Mouse (Mus musculus) MEL (cell line): Measurements from ENCODE around the gene P4ha2. TPM values are rescaled to one million over a fixed set of nuclear protein-coding genes. Genes with fewer than 3 reads are reported as not detected.

Experiments used
- DNase-seq: peaks from one replicate; pipeline ENCODE4 v3.0.0; 2011; ENCODE audit warnings: low read depth, low spot score
- H3K27ac ChIP-seq: 2 replicates; pipeline ENCODE4 v1.5.1; 2012; ENCODE audit warnings: low read depth, mild to moderate bottlenecking, control low read depth, low read length, moderate library complexity; ENCODE audit not compliant: control insufficient read depth
- H3K27me3 ChIP-seq, 2 experiments: fragments of 150-350 bp in 1 of 2; sonication (generic) in 1 of 2; 2 replicates each; pipeline ENCODE4 v1.6.1; 2012; ENCODE audit warnings: low read length in 2 of 2, mild to moderate bottlenecking in 2 of 2, improper control_type of control experiment in 1 of 2, moderate library complexity in 1 of 2; ENCODE audit not compliant: insufficient read depth in 2 of 2, control insufficient read depth in 1 of 2
- H3K36me3 ChIP-seq, 2 experiments: 2 replicates each; pipeline ENCODE4 v1.6.1; 2012 to 2014; ENCODE audit warnings: low read length in 2 of 2, improper control_type of control experiment in 1 of 2, inconsistent platforms in 1 of 2, mild to moderate bottlenecking in 1 of 2; ENCODE audit not compliant: insufficient read depth in 2 of 2, control insufficient read depth in 1 of 2
- H3K4me1 ChIP-seq, 2 experiments: fragments of 150-350 bp in 1 of 2; sonication (generic) in 1 of 2; 2 replicates each; pipeline ENCODE4 v1.6.1; 2012; ENCODE audit warnings: low read length in 2 of 2, improper control_type of control experiment in 1 of 2, mild to moderate bottlenecking in 1 of 2; ENCODE audit not compliant: insufficient read depth in 2 of 2, control insufficient read depth in 1 of 2
- H3K4me3 ChIP-seq, 2 experiments: fragments of 150-350 bp in 1 of 2; sonication (generic) in 1 of 2; 2 replicates each; pipeline ENCODE4 v1.5.1; 2012; ENCODE audit warnings: low read depth in 2 of 2, low read length in 2 of 2, mild to moderate bottlenecking in 2 of 2, moderate library complexity in 2 of 2, control low read depth in 1 of 2, improper control_type of control experiment in 1 of 2; ENCODE audit not compliant: control insufficient read depth in 1 of 2, insufficient read depth in 1 of 2
- H3K79me2 ChIP-seq: 2 replicates; pipeline ENCODE4 v1.6.1; 2012; ENCODE audit warnings: mild to moderate bottlenecking, low read length, moderate library complexity; ENCODE audit not compliant: control insufficient read depth, poor library complexity, insufficient read depth
- H3K9ac ChIP-seq: 2 replicates; pipeline ENCODE4 v1.6.1; 2012; ENCODE audit warnings: low read depth, mild to moderate bottlenecking, control low read depth, low read length, moderate library complexity; ENCODE audit not compliant: control insufficient read depth, poor library complexity, severe bottlenecking
- H3K9me3 ChIP-seq: fragments of 150-350 bp; sonication (generic); replicated peaks from 2 replicates; pipeline ENCODE4 v1.6.1; 2012; ENCODE audit warnings: mild to moderate bottlenecking, low read length, improper control_type of control experiment, moderate library complexity; ENCODE audit not compliant: insufficient read depth
- CHD1 ChIP-seq: IDR thresholded peaks from 2 replicates; pipeline ENCODE4 v1.6.1; 2012; ENCODE audit warnings: low read depth, mild to moderate bottlenecking, inconsistent platforms, low read length, improper control_type of control experiment
- ELF1 ChIP-seq: IDR thresholded peaks from 2 replicates; pipeline ENCODE4 v1.6.1; 2014; ENCODE audit warnings: low read depth, mild to moderate bottlenecking, inconsistent platforms, low read length, improper control_type of control experiment, moderate library complexity
- GABPA ChIP-seq: IDR thresholded peaks from 2 replicates; pipeline ENCODE4 v1.6.1; 2012; ENCODE audit warnings: low read depth, mild to moderate bottlenecking, inconsistent platforms, low read length, improper control_type of control experiment, moderate library complexity
- HCFC1 ChIP-seq: IDR thresholded peaks from 2 replicates; pipeline ENCODE4 v1.6.1; 2012; ENCODE audit warnings: low read depth, mild to moderate bottlenecking, inconsistent platforms, low read length, improper control_type of control experiment, moderate library complexity
- KAT2A ChIP-seq: conservative IDR thresholded peaks from 2 replicates; pipeline ENCODE4 v1.6.1; 2012; ENCODE audit warnings: low read depth, low read length, improper control_type of control experiment, inconsistent platforms
- MAFK ChIP-seq: IDR thresholded peaks from 2 replicates; pipeline ENCODE4 v1.6.1; 2011; ENCODE audit warnings: low read depth, mild to moderate bottlenecking, low read length, improper control_type of control experiment, borderline replicate concordance
- MEF2A ChIP-seq: IDR thresholded peaks from 2 replicates; pipeline ENCODE4 v1.6.1; 2014; ENCODE audit warnings: low read depth, mild to moderate bottlenecking, inconsistent platforms, low read length, improper control_type of control experiment; ENCODE audit not compliant: poor library complexity, insufficient replicate concordance, severe bottlenecking; ENCODE audit errors: extremely low read depth
- MYC ChIP-seq: IDR thresholded peaks from 2 replicates; pipeline ENCODE4 v1.6.1; 2011; ENCODE audit warnings: low read depth, mild to moderate bottlenecking, low read length, improper control_type of control experiment, moderate library complexity
- NRF1 ChIP-seq: IDR thresholded peaks from 2 replicates; pipeline ENCODE4 v1.6.1; 2014; ENCODE audit warnings: low read depth, mild to moderate bottlenecking, inconsistent platforms, low read length, improper control_type of control experiment, moderate library complexity; ENCODE audit not compliant: poor library complexity, insufficient read depth, severe bottlenecking
- POLR2AphosphoS2 ChIP-seq: IDR thresholded peaks from 2 replicates; pipeline ENCODE4 v1.6.1; 2011; ENCODE audit warnings: low read length, improper control_type of control experiment
- SMC3 ChIP-seq: IDR thresholded peaks from 2 replicates; pipeline ENCODE4 v1.6.1; 2011; ENCODE audit warnings: low read depth, low read length, improper control_type of control experiment
- TBP ChIP-seq: IDR thresholded peaks from 2 replicates; pipeline ENCODE4 v1.8.0; 2011; ENCODE audit warnings: low read depth, low read length, improper control_type of control experiment
- ZC3H11A ChIP-seq: IDR thresholded peaks from 2 replicates; pipeline ENCODE4 v1.6.1; 2012; ENCODE audit warnings: low read depth, mild to moderate bottlenecking, inconsistent platforms, low read length, improper control_type of control experiment
- ZKSCAN1 ChIP-seq: IDR thresholded peaks from 2 replicates; pipeline ENCODE4 v1.6.1; 2012; ENCODE audit warnings: low read depth, mild to moderate bottlenecking, inconsistent platforms, low read length, improper control_type of control experiment, moderate library complexity
- polyA plus RNA-seq, 2 experiments: library from polyadenylated mRNA; stranded (reverse) in 1 of 2; unstranded in 1 of 2; fragments of >175 nt in 1 of 2; fragments of >200 nt in 1 of 2; gene quantifications; 2 replicates each; pipeline versions ENCODE4 v1.2.1 to v1.2.4; 2012; ENCODE audit warnings: low replicate concordance in 2 of 2, low read depth in 1 of 2; ENCODE audit not compliant: insufficient read length in 2 of 2, insufficient read depth in 1 of 2, missing spikeins in 1 of 2
- total RNA-seq: library from RNA; depleted of rRNA; stranded (reverse); fragments of 300-350 nt; gene quantifications from 2 replicates; pipeline ENCODE4 v1.2.3, GENCODE M21; 2012

P4ha2 gene
- total and polyA plus RNA-seq, 3 experiments, result 18.6 to 57.8 TPM; not detected in 1

DNA sequence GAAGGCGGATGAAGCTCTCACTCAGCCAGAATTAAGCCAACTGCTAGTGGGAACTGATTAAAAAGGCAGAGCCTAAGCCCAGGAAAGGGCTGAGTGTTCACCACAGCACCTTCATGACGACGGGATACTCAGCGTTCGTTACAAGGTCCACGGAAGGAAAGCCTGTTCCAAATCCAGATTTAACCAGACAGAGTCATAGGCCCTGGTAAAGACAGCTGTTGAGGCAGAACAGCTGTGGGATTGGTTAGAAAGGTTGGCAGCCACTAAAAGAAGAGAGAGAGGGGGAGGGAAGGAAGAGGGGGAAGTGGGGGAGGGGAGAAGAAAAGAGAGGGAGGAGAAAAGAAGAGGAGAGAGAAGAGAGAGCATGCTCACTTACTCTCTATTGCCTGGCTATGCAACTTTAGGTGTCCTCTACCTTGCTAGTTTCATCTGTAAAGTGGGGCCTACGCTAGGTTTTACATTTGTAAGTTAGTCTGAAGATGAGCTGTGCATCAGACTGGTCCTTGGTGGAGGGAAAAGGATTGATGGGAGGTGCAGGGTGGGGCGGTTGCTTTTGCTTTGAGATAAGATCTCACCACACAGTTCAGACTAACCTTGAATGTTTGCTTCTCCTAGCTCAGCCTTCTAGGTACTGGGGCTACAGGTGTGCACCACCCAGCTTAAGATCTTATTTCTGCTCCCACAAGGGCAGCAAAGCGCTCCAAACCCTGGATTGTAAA lies 37.0 kb upstream of the P4ha2 start:
- H3K79me2 ChIP-seq, result no peaks in the 10 kb centered on the region
- TF ChIP-seq ZC3H11A (no peak), HCFC1 (no peak), SMC3 (no peak), NRF1 (no peak), KAT2A (no peak), CHD1 (no peak), POLR2AphosphoS2 (no peak), MYC (no peak), MEF2A (no peak), GABPA (no peak), MAFK (no peak)
- TF ChIP-seq, all 39 proteins: peak for 0
- Histone ChIP-seq H3K4me1 (peaks cover 0 to 2% of the 10 kb centered on the region in 2 experiments; a peak in 1 of 4 replicates), H3K27me3 (peaks cover 4 to 5% of the 10 kb centered on the region in 2 experiments), H3K9ac (no peak overlapping the region), H3K4me3 (no peak overlapping the region), H3K27ac (no peak overlapping the region), H3K36me3 (no peaks in the 10 kb centered on the region), H3K9me3 (no peaks in the 10 kb centered on the region)
- no peak for DNase-seq

DNA sequence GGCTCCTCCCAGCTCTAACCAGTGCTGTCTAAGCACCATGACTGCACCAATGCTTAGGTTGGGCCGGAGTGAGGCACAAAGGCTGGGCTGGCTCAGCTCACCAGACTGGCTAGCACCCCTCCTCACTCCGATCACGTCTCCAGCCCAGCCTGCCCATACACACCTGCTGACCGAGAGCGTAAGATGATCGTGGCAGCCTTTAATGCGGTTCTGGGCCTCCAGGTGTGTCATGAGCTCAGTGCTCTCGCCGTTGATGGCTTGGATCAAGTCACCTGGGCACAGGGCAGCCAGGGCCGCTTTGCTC lies 36.5 kb upstream of the P4ha2 start:
- TF ChIP-seq ZC3H11A, result no peak
- no peak for TF ChIP-seq TBP
- no peak for TF ChIP-seq ELF1
- TF ChIP-seq ZKSCAN1, result no peak
- Histone ChIP-seq H3K9ac (no peak overlapping the region), H3K27me3 (peaks cover 8 to 10% of the 10 kb centered on the region in 2 experiments), H3K9me3 (no peaks in the 10 kb centered on the region), H3K79me2 (no peaks in the 10 kb centered on the region), H3K27ac (no peak overlapping the region), H3K36me3 (no peaks in the 10 kb centered on the region), H3K4me3 (no peak overlapping the region), H3K4me1 (peaks cover 0 to 2% of the 10 kb centered on the region in 2 experiments; a peak in 1 of 4 replicates)
- no peak for DNase-seq
